In genomic region chr9:116633075-116633474, GRCm38 (mm10) we compare ENCODE assay signal across 21 mouse cellular contexts.
A peak's percentile ranks its signal among the peaks of the same experiment; 100 is the strongest.
DNase-seq lines count a peak whose midpoint lies in the region; ATAC-seq and TF ChIP-seq lines count a peak whose summit lies in the region.
"Had no signal": no experiment of that assay in that cellular context is flagged by ENCODE, and none has a peak within 500 bp of the region (broad histone marks: within the 10 kb centered on the region; RNA-seq: fewer than 3 reads in every experiment).

No protein-coding gene starts in this region.

- H3K9me3 ChIP-seq in stomach, embryonic 14.5 days (ENCODE audit: control insufficient read depth, low read depth, low read length), result peaks cover 5% of the 10 kb centered on the region; the same call in 1 of the 2 replicates
- H3K9me3 ChIP-seq in stomach, postnatal 0 days (ENCODE audit: control insufficient read depth, low read length), result 0 out of 2 replicates have a peak, but pooled peaks cover 4% of the 10 kb centered on the region
- no peaks in the 10 kb centered on the region for H3K9me3 ChIP-seq in stomach, embryonic 15.5 days
- no peaks in the 10 kb centered on the region; the same call in 1 of the 2 replicates for H3K9me3 ChIP-seq in stomach, embryonic 16.5 days (replicated peaks; ENCODE audit: control insufficient read depth, low read length)
- peaks cover 4% of the 10 kb centered on the region for H3K9me3 ChIP-seq in kidney, embryonic 16.5 days (ENCODE audit: low read length)
- peaks cover 4% of the 10 kb centered on the region; the same call in 1 of the 2 replicates for H3K9me3 ChIP-seq in forebrain, embryonic 12.5 days

- no peak overlapping the region for H3K4me3 ChIP-seq in stomach, embryonic 14.5 days (ENCODE audit: low read depth, low read length)
- H3K4me3 ChIP-seq in stomach, postnatal 0 days (ENCODE audit: low read depth, low read length), result no peak overlapping the region
- H3K4me3 ChIP-seq in stomach, embryonic 15.5 days (replicated peaks), result no peak overlapping the region
- H3K4me3 ChIP-seq in stomach, embryonic 16.5 days (replicated peaks; ENCODE audit: low read length), result no peak overlapping the region
- no peak overlapping the region for H3K4me3 ChIP-seq in kidney, embryonic 16.5 days (ENCODE audit: low read length)
- no peak overlapping the region for H3K4me3 ChIP-seq in forebrain, embryonic 12.5 days (replicated peaks)

- ATAC-seq in stomach, embryonic 14.5 days (ENCODE audit: insufficient number of reproducible peaks, insufficient read depth, low FRiP score, low read depth), result peak; percentile 46; the same call in 1 of the 2 replicates
- no peak for ATAC-seq in stomach, postnatal 0 days (ENCODE audit: low FRiP score, low TSS enrichment)
- peak; percentile 72; the same call in 1 of the 2 replicates for ATAC-seq in stomach, embryonic 15.5 days (ENCODE audit: insufficient read depth, low FRiP score, low read depth)
- peak; percentile 68 for ATAC-seq in stomach, embryonic 16.5 days (ENCODE audit: insufficient read depth, low FRiP score)
- no peak for ATAC-seq in kidney, embryonic 16.5 days (ENCODE audit: low FRiP score, low TSS enrichment)
- no peak for ATAC-seq in forebrain, embryonic 12.5 days (ENCODE audit: low FRiP score)
- ATAC-seq: activated CD4-positive, CD25-positive, alpha-beta regulatory T cell, adult 4 months; CD4-positive, CD25-positive, alpha-beta regulatory T cell, adult 4 months; Patski had no signal

- no peaks in the 10 kb centered on the region for H3K36me3 ChIP-seq in stomach, embryonic 14.5 days (ENCODE audit: control insufficient read depth, insufficient read depth, low read length)
- no peaks in the 10 kb centered on the region for H3K36me3 ChIP-seq in stomach, postnatal 0 days (ENCODE audit: control insufficient read depth, insufficient read depth, low read length)
- H3K36me3 ChIP-seq in stomach, embryonic 15.5 days, result no peaks in the 10 kb centered on the region
- H3K36me3 ChIP-seq in stomach, embryonic 16.5 days (ENCODE audit: control insufficient read depth, insufficient read depth, low read length), result no peaks in the 10 kb centered on the region
- peaks cover 10% of the 10 kb centered on the region; the same call in 1 of the 2 replicates for H3K36me3 ChIP-seq in kidney, embryonic 16.5 days (ENCODE audit: insufficient read depth, low read length)
- H3K36me3 ChIP-seq in forebrain, embryonic 12.5 days (replicated peaks), result no peaks in the 10 kb centered on the region
- H3K36me3 ChIP-seq: G1E had no signal

- no peaks in the 10 kb centered on the region for H3K4me1 ChIP-seq in stomach, embryonic 14.5 days (ENCODE audit: control insufficient read depth, insufficient read depth, low read length)
- no peaks in the 10 kb centered on the region for H3K4me1 ChIP-seq in stomach, postnatal 0 days (replicated peaks; ENCODE audit: control insufficient read depth, insufficient read depth)
- H3K4me1 ChIP-seq in stomach, embryonic 15.5 days, result no peaks in the 10 kb centered on the region
- no peaks in the 10 kb centered on the region; the same call in 1 of the 2 replicates for H3K4me1 ChIP-seq in stomach, embryonic 16.5 days (ENCODE audit: control insufficient read depth, insufficient read depth, low read length)
- no peaks in the 10 kb centered on the region for H3K4me1 ChIP-seq in kidney, embryonic 16.5 days (ENCODE audit: insufficient read depth, low read length)
- no peaks in the 10 kb centered on the region for H3K4me1 ChIP-seq in forebrain, embryonic 12.5 days

- no peak for TF ChIP-seq CTCF in stomach, postnatal 0 days (IDR thresholded peaks at IDR 0.05; ENCODE audit: low read depth)

- H3K27ac ChIP-seq in stomach, embryonic 14.5 days (ENCODE audit: low read length), result no peak overlapping the region
- H3K27ac ChIP-seq in stomach, postnatal 0 days (replicated peaks), result no peak overlapping the region
- no peak overlapping the region for H3K27ac ChIP-seq in stomach, embryonic 15.5 days
- no peak overlapping the region for H3K27ac ChIP-seq in stomach, embryonic 16.5 days (ENCODE audit: low read length)
- H3K27ac ChIP-seq in kidney, embryonic 16.5 days (ENCODE audit: low read length), result no peak overlapping the region
- no peak overlapping the region for H3K27ac ChIP-seq in forebrain, embryonic 12.5 days

- no peak overlapping the region for H3K9ac ChIP-seq in stomach, embryonic 14.5 days (replicated peaks; ENCODE audit: low read depth, low read length)
- no peak overlapping the region for H3K9ac ChIP-seq in stomach, postnatal 0 days (ENCODE audit: low read length)
- no peak overlapping the region for H3K9ac ChIP-seq in stomach, embryonic 15.5 days
- no peak overlapping the region for H3K9ac ChIP-seq in stomach, embryonic 16.5 days (ENCODE audit: low read length)
- no peak overlapping the region for H3K9ac ChIP-seq in kidney, embryonic 16.5 days (replicated peaks; ENCODE audit: low read length)
- no peak overlapping the region for H3K9ac ChIP-seq in forebrain, embryonic 12.5 days

- H3K4me2 ChIP-seq in stomach, embryonic 14.5 days (replicated peaks; ENCODE audit: low read depth, low read length), result no peak overlapping the region
- H3K4me2 ChIP-seq in stomach, postnatal 0 days (replicated peaks; ENCODE audit: low read depth), result no peak overlapping the region
- H3K4me2 ChIP-seq in stomach, embryonic 15.5 days, result no peak overlapping the region
- H3K4me2 ChIP-seq in stomach, embryonic 16.5 days (ENCODE audit: low read depth, low read length), result no peak overlapping the region
- H3K4me2 ChIP-seq in kidney, embryonic 16.5 days (replicated peaks; ENCODE audit: low read depth, low read length), result no peak overlapping the region
- H3K4me2 ChIP-seq in forebrain, embryonic 12.5 days, result no peak overlapping the region

- no peak for TF ChIP-seq EP300 in stomach, postnatal 0 days (optimal IDR thresholded peaks at IDR 0.05)

- DNase-seq in heart, adult 11 months, result peak; percentile 66
- no peak for DNase-seq in heart, adult 9 months (ENCODE audit: low spot score in 2 of 2)
- no peak for DNase-seq in stomach, postnatal 0 days (ENCODE audit: low spot score)
- DNase-seq: adrenal gland, adult 2 months; adrenal gland, adult 8-10 months; adrenal gland, postnatal 10 days; adrenal gland, postnatal 14 days; adrenal gland, postnatal 25 days; adrenal gland, postnatal 36 days; B cell, adult 2 months; cerebellum, adult 11 months; cerebellum, adult 11-12 months had no signal

- WGBS in stomach, embryonic 14.5 days, result 70% methylated on average over 1 of the region's 1 CpGs
- WGBS in stomach, postnatal 0 days, result 61% methylated on average over 1 of the region's 1 CpGs
- WGBS in stomach, embryonic 15.5 days, result 60% methylated on average over 1 of the region's 1 CpGs
- WGBS in stomach, embryonic 16.5 days, result 68% methylated on average over 1 of the region's 1 CpGs
- WGBS in kidney, embryonic 16.5 days, result 93% methylated on average over 1 of the region's 1 CpGs
- whole genome bisulfite sequencing in forebrain, embryonic 12.5 days, result 87% methylated on average over 1 of the region's 1 CpGs

- H3K27me3 ChIP-seq in stomach, embryonic 14.5 days (ENCODE audit: control insufficient read depth, insufficient read depth, low read length), result no peaks in the 10 kb centered on the region
- no peaks in the 10 kb centered on the region for H3K27me3 ChIP-seq in stomach, postnatal 0 days (ENCODE audit: control insufficient read depth, insufficient read depth, low read length)
- no peaks in the 10 kb centered on the region for H3K27me3 ChIP-seq in stomach, embryonic 15.5 days (replicated peaks)
- H3K27me3 ChIP-seq in stomach, embryonic 16.5 days (ENCODE audit: control insufficient read depth, insufficient read depth, low read length), result no peaks in the 10 kb centered on the region
- H3K27me3 ChIP-seq in kidney, embryonic 16.5 days (ENCODE audit: insufficient read depth, low read length), result no peaks in the 10 kb centered on the region
- no peaks in the 10 kb centered on the region for H3K27me3 ChIP-seq in forebrain, embryonic 12.5 days
- H3K27me3 ChIP-seq: Patski had no signal

Comparison
In these comparisons a context has a peak if more than half of its experiments do, and no peak if none do; other contexts are left out.
1. ATAC-seq: peak in stomach, embryonic 14.5 days (single experiment), stomach, embryonic 15.5 days (single experiment) and stomach, embryonic 16.5 days (single experiment); none in stomach, postnatal 0 days (single experiment), kidney, embryonic 16.5 days (single experiment) and forebrain, embryonic 12.5 days (single experiment).